ENCODE assay signal across 8 mouse cellular contexts in genomic region chr4:154025641-154026440, GRCm38 (mm10). TPM values are rescaled to one million over a fixed set of nuclear protein-coding genes. Genes with fewer than 3 reads are reported as not detected.
A peak's percentile ranks its signal among the peaks of the same experiment; 100 is the strongest.
DNase-seq lines count a peak whose midpoint lies in the region; ATAC-seq and TF ChIP-seq lines count a peak whose summit lies in the region.

Gene Smim1 (minus strand): TSS chr4:154026230.

- H3K9me3 ChIP-seq in heart, embryonic 10.5 days: no peaks in the 10 kb centered on the region
- no peaks in the 10 kb centered on the region for H3K9me3 ChIP-seq in kidney, embryonic 14.5 days (ENCODE audit: control insufficient read depth, low read length)
- H3K9me3 ChIP-seq in liver, embryonic 14.5 days (ENCODE audit: control insufficient read depth, low read length): no peaks in the 10 kb centered on the region
- no peaks in the 10 kb centered on the region for H3K9me3 ChIP-seq in neural tube, embryonic 13.5 days

- H3K9ac ChIP-seq in kidney, embryonic 14.5 days (ENCODE audit: low read depth, low read length): peak within 1 kb of the TSS; percentile 61
- peak within 1 kb of the TSS; percentile 99 for H3K9ac ChIP-seq in liver, embryonic 14.5 days (replicated peaks)
- H3K9ac ChIP-seq in neural tube, embryonic 13.5 days: peak within 1 kb of the TSS; percentile 48

- ATAC-seq in kidney, embryonic 14.5 days (ENCODE audit: low FRiP score, low TSS enrichment): peak; percentile 73
- peak; percentile 58 for ATAC-seq in liver, embryonic 14.5 days (ENCODE audit: insufficient read depth)
- peak; percentile 45 for ATAC-seq in neural tube, embryonic 13.5 days (ENCODE audit: low read depth)

- peak; percentile 95 for DNase-seq in heart, embryonic 10.5 days (ENCODE audit: low spot score)
- DNase-seq in liver, embryonic 14.5 days (ENCODE audit: low read depth in 3 of 3, low spot score in 3 of 3): peak; percentile 72 to 79 (median 75)
- DNase-seq in testis, postnatal 10 days (ENCODE audit: low spot score): peak; percentile 91

- no peaks in the 10 kb centered on the region for H3K79me3 ChIP-seq in C2C12 (ENCODE audit: low read depth)

- TF ChIP-seq CTCF in C2C12 (IDR thresholded peaks at IDR 0.05; ENCODE audit: control insufficient read depth, insufficient read depth, insufficient read length): peak; percentile 44
- 0 out of 2 replicates have a peak, but pooled peaks have one; percentile 12 for TF ChIP-seq CTCF in bone marrow macrophage, adult 2 months (IDR thresholded peaks at IDR 0.05; ENCODE audit: low read depth, low read length)
- 0 out of 2 replicates have a peak, but pooled peaks have one; percentile 8 for TF ChIP-seq CTCF in embryonic fibroblast, embryonic 13.5 days (IDR thresholded peaks at IDR 0.05; ENCODE audit: borderline replicate concordance, insufficient read depth, low read length)
- peak; percentile 90 for TF ChIP-seq CTCF in liver, embryonic 14.5 days (IDR thresholded peaks at IDR 0.05; ENCODE audit: low read depth)

- peaks cover 10% of the 10 kb centered on the region for H3K27me3 ChIP-seq in C2C12 (ENCODE audit: control insufficient read depth, insufficient read depth, insufficient read length)
- H3K27me3 ChIP-seq in heart, embryonic 10.5 days (ENCODE audit: insufficient read depth, poor library complexity, severe bottlenecking): peaks cover 30% of the 10 kb centered on the region
- 0 out of 2 replicates have a peak, but pooled peaks cover 4% of the 10 kb centered on the region for H3K27me3 ChIP-seq in kidney, embryonic 14.5 days (ENCODE audit: control insufficient read depth, insufficient read depth, low read length)
- no peaks in the 10 kb centered on the region for H3K27me3 ChIP-seq in liver, embryonic 14.5 days (ENCODE audit: control insufficient read depth, insufficient read depth, low read length)
- peaks cover 41% of the 10 kb centered on the region for H3K27me3 ChIP-seq in neural tube, embryonic 13.5 days

- no peak within 1 kb of the TSS for H3K4me3 ChIP-seq in C2C12 (ENCODE audit: insufficient read depth, poor library complexity, severe bottlenecking)
- peak within 1 kb of the TSS; percentile 25 for H3K4me3 ChIP-seq in bone marrow macrophage, adult 2 months (ENCODE audit: insufficient read depth, low read length)
- peak within 1 kb of the TSS; percentile 25 for H3K4me3 ChIP-seq in embryonic fibroblast, embryonic 13.5 days (ENCODE audit: insufficient read depth, low read length)
- peak within 1 kb of the TSS; percentile 68 for H3K4me3 ChIP-seq in heart, embryonic 10.5 days
- H3K4me3 ChIP-seq in kidney, embryonic 14.5 days (ENCODE audit: low read length): peak within 1 kb of the TSS; percentile 48
- H3K4me3 ChIP-seq in liver, embryonic 14.5 days (ENCODE audit: insufficient read depth in 1 of 2, low read depth in 2 of 2, low read length in 2 of 2): peak within 1 kb of the TSS; percentile 92 to 96
- H3K4me3 ChIP-seq in neural tube, embryonic 13.5 days: peak within 1 kb of the TSS; percentile 33

- TF ChIP-seq EP300 in liver, embryonic 14.5 days (IDR thresholded peaks at IDR 0.05; ENCODE audit: low read depth): no peak; the same call in 1 of the 2 replicates

- H3K79me2 ChIP-seq in C2C12 (ENCODE audit: control insufficient read depth, insufficient read depth): no peaks in the 10 kb centered on the region

- no peak within 1 kb of the TSS for H3ac ChIP-seq in C2C12 (ENCODE audit: control insufficient read depth, insufficient read length, low read depth)

- H3K36me3 ChIP-seq in C2C12 (ENCODE audit: control insufficient read depth, insufficient read depth): peaks cover 8% of the 10 kb centered on the region
- peaks cover 22% of the 10 kb centered on the region for H3K36me3 ChIP-seq in heart, embryonic 10.5 days
- H3K36me3 ChIP-seq in kidney, embryonic 14.5 days (ENCODE audit: control insufficient read depth, insufficient read depth, low read length): peaks cover 10% of the 10 kb centered on the region
- H3K36me3 ChIP-seq in liver, embryonic 14.5 days (replicated peaks; ENCODE audit: control insufficient read depth, insufficient read depth, low read depth): peaks cover 26% of the 10 kb centered on the region
- peaks cover 15% of the 10 kb centered on the region for H3K36me3 ChIP-seq in neural tube, embryonic 13.5 days

- peak within 1 kb of the TSS; percentile 73 for H3K4me2 ChIP-seq in kidney, embryonic 14.5 days (replicated peaks; ENCODE audit: low read depth, low read length)
- peak within 1 kb of the TSS; percentile 82 for H3K4me2 ChIP-seq in liver, embryonic 14.5 days (ENCODE audit: low read depth)
- peak within 1 kb of the TSS; percentile 59 for H3K4me2 ChIP-seq in neural tube, embryonic 13.5 days

- H3K27ac ChIP-seq in bone marrow macrophage, adult 2 months (ENCODE audit: insufficient read depth, low read depth, low read length): no peak within 1 kb of the TSS
- no peak within 1 kb of the TSS for H3K27ac ChIP-seq in embryonic fibroblast, embryonic 13.5 days (ENCODE audit: insufficient read depth, low read length)
- peak within 1 kb of the TSS; percentile 85 for H3K27ac ChIP-seq in heart, embryonic 10.5 days
- peak within 1 kb of the TSS; percentile 65; the same call in 1 of the 2 replicates for H3K27ac ChIP-seq in kidney, embryonic 14.5 days (ENCODE audit: low read depth, low read length)
- H3K27ac ChIP-seq in liver, embryonic 14.5 days: peak within 1 kb of the TSS; percentile 82
- no peak within 1 kb of the TSS for H3K27ac ChIP-seq in neural tube, embryonic 13.5 days (replicated peaks)

- no peaks in the 10 kb centered on the region for H3K4me1 ChIP-seq in bone marrow macrophage, adult 2 months (ENCODE audit: control insufficient read depth, insufficient read depth, low read length)
- no peaks in the 10 kb centered on the region; the same call in 1 of the 2 replicates for H3K4me1 ChIP-seq in embryonic fibroblast, embryonic 13.5 days (ENCODE audit: control insufficient read depth, insufficient read depth, low read length)
- peaks cover 47% of the 10 kb centered on the region for H3K4me1 ChIP-seq in heart, embryonic 10.5 days
- H3K4me1 ChIP-seq in kidney, embryonic 14.5 days (ENCODE audit: control insufficient read depth, insufficient read depth, low read length): peaks cover 47% of the 10 kb centered on the region
- peaks cover 18 to 40% of the 10 kb centered on the region in 2 experiments for H3K4me1 ChIP-seq in liver, embryonic 14.5 days (replicated peaks; ENCODE audit: control insufficient read depth in 2 of 2, insufficient read depth in 2 of 2, low read length in 1 of 2)
- H3K4me1 ChIP-seq in neural tube, embryonic 13.5 days (replicated peaks): peaks cover 28% of the 10 kb centered on the region

- 3% methylated on average over 33 of the region's 33 CpGs for WGBS in heart, embryonic 10.5 days
- WGBS in kidney, embryonic 14.5 days: under 1% methylated on average over 33 of the region's 33 CpGs
- 2% methylated on average over 33 of the region's 33 CpGs for WGBS in liver, embryonic 14.5 days (ENCODE audit: insufficient replicate concordance)
- 2% methylated on average over 33 of the region's 33 CpGs for WGBS in neural tube, embryonic 13.5 days

- TF ChIP-seq POLR2A in bone marrow macrophage, adult 2 months (IDR thresholded peaks at IDR 0.05; ENCODE audit: borderline replicate concordance, low read depth, low read length): no peak
- TF ChIP-seq POLR2A in embryonic fibroblast, embryonic 13.5 days (IDR thresholded peaks at IDR 0.05; ENCODE audit: low read depth, low read length): peak; percentile 56

TF ChIP-seq in C2C12, 6 proteins besides CTCF, POLR2A, EP300 and RAD21:
- TF ChIP-seq CEBPB (IDR thresholded peaks at IDR 0.05; ENCODE audit: low read depth): no peak
- no peak for TF ChIP-seq MYOG (IDR thresholded peaks at IDR 0.05; ENCODE audit: control insufficient read depth, extremely low read depth, insufficient read length)
- no peak for TF ChIP-seq MYOD1 (IDR thresholded peaks at IDR 0.05; ENCODE audit: control insufficient read depth, insufficient read length, low read depth)
- TF ChIP-seq FOSL1 (IDR thresholded peaks at IDR 0.05; ENCODE audit: insufficient read depth, low read length, poor library complexity, severe bottlenecking): no peak

RNA-seq across cellular contexts. Expression of gene Smim1, which starts in this region (rescaled TPM):
- polyA plus RNA-seq in C2C12 (2012; fragmentation: generic; extraction: Trizol): 2.2 TPM
- polyA plus RNA-seq in bone marrow macrophage, adult 2 months (2012; ENCODE audit: insufficient read depth, insufficient read length, missing spikeins): 0.70 TPM in 1 of 2 replicates, not detected in the other
- polyA plus RNA-seq in embryonic fibroblast, embryonic 13.5 days (2011; ENCODE audit: insufficient read length, low read depth, missing spikeins): 26.4 and 28.7 TPM in 2 replicates
- polyA plus RNA-seq in heart, embryonic 10.5 days (2016; fragmentation: Nextera tagmentation; extraction: Ambion mirVana): 120 and 132 TPM in 2 replicates
- 29.9 and 35.4 TPM in 2 replicates for polyA plus RNA-seq in kidney, embryonic 14.5 days (2014; fragmentation: Nextera tagmentation; extraction: Ambion mirVana)
- polyA plus RNA-seq in liver, embryonic 14.5 days (2012; rRNA removed): 224 and 276 TPM in 2 replicates
- polyA plus RNA-seq in liver, embryonic 14.5 days (2014; fragmentation: Nextera tagmentation; extraction: Ambion mirVana): 446 and 452 TPM in 2 replicates
- 7.8 and 9.3 TPM in 2 replicates for polyA plus RNA-seq in neural tube, embryonic 13.5 days (2015; fragmentation: Nextera tagmentation; extraction: Ambion mirVana)

Comparison
In these comparisons a context has a peak if more than half of its experiments do, and no peak if none do; other contexts are left out.
1. CTCF ChIP-seq: peak in every context shown above with its lines; median percentile 90 in liver, embryonic 14.5 days; 44 in C2C12; 12 in bone marrow macrophage, adult 2 months; 8 in embryonic fibroblast, embryonic 13.5 days.
2. H3K27ac ChIP-seq: peak in heart, embryonic 10.5 days (single experiment), kidney, embryonic 14.5 days (single experiment) and liver, embryonic 14.5 days (single experiment); none in bone marrow macrophage, adult 2 months (single experiment), embryonic fibroblast, embryonic 13.5 days (single experiment) and neural tube, embryonic 13.5 days (single experiment).
3. H3K9ac ChIP-seq: peak in every context shown above with its lines; median percentile 99 in liver, embryonic 14.5 days; 61 in kidney, embryonic 14.5 days; 48 in neural tube, embryonic 13.5 days.
4. Peak in every context shown above with its lines, with median percentiles within 50 percentile points of each other: DNase-seq, ATAC-seq and H3K4me2 ChIP-seq.